Mouse (Mus musculus) T-cell, adult 2 months (primary cell): ENCODE measurements around the gene Pla2g10.
A peak's percentile ranks its signal among the peaks of the same experiment; 100 is the strongest.
"Not testable (repeated sequence)": the region's sequence is repeated elsewhere in the genome, so short reads cannot be mapped to it uniquely, and the experiment has no call there.

Experiments
- DNase-seq: peaks from one replicate; pipeline ENCODE4 v3.0.0; 2022; ENCODE audit warnings: low spot score

The Pla2g10 gene

DNA sequence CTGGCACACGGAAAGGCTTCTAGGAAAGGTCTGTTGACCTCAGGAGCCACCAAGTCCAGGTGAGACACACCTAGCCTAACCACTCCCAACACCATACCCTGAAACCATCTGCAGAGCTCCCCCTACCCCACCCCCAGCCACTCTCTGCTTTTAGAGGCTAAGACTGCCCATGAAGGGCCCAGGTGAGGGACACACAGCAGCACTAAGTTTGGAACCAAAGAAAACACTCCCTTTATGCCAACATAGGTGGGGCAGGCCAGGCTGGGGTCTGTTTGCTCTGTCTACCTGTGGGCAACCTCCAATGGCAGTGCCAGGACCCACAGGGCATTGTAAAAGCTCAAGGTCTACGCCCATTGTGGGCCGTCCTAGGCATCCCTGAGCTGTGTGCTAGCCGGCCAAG is 1.4 kb downstream of the Pla2g10 start:
- no peak for DNase-seq

DNA sequence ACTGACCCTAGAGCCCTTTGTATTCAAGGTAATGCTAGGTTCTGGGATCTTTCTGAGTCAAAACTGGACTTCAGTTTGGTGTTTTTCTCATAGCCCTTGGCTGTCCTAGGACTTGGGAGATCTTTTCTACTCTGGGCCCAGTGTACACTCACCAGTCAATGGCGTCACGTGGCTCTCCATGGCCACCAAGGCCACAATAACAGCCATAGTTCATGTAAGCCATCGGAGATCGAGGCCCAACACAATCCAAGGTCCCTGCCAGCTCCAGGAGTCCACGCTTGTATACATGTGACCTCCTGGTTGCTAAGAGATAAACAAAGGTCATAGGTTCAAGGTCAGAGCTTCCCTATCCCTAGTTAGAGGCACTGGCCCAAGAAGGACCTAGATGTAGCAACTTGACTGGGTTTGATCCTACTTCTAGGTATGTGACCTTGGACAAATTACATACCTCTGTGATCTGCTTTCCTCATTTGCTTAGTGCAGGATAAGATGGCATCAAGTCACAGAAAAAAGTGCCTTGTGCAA is 2.9 kb downstream of the Pla2g10 start:
- no peak for DNase-seq

DNA sequence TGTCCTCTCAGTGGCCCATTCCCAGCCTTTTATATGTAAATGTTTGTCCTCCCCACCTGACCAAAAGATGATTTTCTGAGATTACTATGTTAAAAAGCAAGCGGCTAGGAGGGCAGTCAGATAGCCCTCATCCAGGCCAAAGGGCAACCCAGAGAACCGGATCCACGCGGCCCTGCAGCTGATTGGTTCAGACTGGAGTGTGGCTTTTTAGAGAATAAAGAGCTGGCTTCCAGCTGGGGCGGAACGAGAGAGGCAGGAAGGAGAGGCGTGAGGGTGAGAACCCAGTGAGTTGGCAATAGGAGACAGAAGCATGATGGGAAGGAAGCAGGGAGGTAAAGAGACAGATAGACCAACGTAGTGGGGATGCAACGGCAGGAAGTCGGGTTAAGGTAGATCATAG is 7.8 kb downstream of the Pla2g10 start:
- DNase-seq, result no peak

DNA sequence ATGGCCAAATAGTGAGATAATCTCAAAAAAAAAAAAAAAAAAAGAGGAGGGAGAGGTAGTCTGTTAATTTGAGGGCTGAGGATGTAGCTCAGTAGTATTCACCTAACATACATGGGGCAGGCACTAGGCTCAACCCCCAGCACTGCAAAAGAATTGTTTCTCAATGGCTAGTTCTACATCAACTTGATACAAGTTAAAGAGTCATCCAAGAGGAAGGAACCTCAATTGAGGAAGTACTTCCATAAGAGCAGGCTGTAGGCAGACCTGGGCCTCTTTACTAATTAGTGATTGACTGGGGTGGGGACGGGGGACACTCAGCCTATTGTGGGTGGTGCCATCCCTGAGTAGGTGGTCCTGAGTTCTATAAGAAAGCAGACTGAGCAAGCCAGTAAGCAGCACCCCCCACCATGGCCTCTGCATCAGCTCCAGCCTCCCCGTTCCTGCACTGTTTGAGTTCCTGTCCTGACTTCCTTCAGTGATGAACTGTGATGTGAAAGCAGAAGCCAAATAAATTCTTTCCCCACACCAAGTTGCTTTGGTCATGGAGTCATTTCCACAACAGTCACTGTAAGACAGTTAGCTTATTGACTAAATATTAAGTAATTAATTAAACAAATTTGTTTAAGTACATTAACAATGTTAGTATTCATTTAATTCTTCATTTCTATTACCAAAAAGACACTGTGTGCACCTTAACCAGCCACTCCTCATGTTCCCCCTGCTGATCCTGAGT is 13.8 kb downstream of the Pla2g10 start:
- DNase-seq, result no peak

DNA sequence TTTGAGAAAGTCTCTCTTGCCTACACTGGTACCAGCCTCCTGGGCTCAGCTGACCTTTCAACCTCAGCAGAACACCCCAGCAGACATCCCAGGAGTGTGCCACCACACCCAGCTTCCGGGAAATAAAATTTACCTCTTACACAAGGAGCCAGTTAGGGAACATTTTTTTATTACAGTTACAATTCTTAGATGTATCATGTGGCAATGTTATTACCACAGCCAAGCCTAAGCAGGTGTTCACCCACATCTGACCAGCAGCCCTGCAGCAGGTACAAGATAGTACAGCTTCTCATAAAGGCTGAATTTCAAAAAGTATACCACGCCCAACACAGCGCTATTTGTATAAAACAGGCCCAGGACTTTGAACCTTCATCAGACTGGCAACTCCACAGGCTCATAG is 15.9 kb downstream of the Pla2g10 start:
- DNase-seq, result no peak

DNA sequence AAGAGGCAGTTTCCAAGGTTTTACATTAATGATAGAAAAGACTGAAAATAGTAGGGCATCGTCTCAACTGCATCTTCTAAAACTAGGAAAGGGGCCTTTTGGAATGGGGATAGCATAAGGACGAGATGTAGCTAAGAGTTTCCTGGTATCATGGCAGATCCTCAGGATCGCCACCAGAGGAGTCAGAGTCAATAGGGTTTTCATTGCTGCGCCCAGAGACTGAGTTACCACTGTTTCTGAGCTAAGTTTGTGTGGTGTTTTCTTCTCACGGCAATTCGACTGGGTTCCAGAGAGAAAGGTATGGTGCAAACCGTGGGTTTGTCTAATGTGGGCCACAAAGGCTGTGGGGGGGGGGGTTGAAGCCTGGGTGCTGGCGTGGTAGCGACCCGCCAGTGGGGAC is 26.1 kb downstream of the Pla2g10 start:
- no peak for DNase-seq

DNA sequence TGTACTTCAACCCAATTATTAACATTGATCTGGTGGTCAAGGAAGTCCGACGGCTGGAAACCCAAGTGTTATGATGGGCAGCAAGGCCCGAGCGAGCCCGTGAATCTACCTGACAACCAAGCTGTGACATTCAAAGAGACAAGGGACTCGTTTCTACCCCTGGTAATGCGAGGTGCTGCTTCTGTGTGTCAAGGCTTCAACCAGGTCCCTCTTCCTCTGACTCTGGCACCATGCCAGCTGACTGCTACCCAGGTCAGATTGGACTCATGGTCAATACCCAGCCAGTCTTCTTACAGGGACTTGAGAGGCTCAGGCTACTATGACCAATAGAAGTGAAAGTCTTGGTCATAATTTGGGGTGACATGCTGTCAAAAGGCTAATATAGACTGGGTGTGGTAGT is 28.6 kb downstream of the Pla2g10 start:
- DNase-seq, result no peak

DNA sequence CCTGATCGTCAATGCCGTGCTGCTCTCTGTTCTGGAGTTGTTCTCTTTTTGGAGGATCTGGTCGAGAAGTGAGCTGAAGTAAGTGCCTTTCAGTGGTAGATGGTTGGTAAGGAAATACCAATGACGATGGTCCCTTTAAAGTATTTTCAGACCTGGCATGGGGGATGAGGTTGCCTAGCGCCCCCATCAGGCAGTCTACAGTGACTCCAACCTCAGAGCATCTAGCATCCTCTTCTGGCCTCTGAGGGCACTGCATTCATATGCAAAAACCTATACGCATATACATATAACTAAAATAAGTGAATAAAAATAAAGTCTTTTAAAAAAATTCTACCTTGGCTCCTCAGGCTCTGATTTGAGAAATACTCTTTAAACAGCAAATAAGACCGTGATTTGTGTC is 31.8 kb downstream of the Pla2g10 start:
- DNase-seq, result peak; percentile 8

DNA sequence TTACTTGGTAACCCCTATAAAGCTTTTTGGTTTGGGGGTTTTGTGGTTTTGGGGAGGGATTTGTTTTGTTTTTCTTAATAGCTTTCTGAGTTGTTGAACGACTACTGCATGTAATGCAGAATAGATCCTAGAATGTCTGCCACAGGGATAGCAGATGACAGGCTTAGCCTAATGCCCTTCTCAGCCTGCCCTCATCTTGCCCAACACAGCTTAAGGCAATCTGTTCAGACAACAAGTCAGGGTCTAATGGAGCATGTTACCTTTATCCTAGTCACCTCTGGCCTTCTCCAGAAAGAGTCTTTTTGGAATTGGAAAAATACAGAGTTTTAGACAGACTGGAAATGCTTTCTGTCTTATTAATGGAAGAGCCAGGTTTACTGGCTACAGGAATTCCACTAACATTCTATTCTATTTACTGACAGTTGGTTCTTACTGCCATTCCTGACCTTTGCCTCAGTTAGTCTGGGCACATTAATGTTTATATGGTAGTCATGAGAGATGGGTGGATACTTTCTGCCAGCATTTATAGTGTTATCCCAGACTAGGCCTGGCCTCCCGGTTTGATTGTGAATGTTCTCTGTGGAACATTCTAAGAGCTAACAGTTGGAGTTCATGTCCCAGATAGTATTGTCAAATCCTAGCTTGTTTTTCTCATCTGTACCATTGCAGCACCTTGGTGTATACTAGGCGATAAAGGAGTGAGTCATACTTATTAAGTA is 52.0 kb downstream of the Pla2g10 start:
- DNase-seq, result no peak

DNA sequence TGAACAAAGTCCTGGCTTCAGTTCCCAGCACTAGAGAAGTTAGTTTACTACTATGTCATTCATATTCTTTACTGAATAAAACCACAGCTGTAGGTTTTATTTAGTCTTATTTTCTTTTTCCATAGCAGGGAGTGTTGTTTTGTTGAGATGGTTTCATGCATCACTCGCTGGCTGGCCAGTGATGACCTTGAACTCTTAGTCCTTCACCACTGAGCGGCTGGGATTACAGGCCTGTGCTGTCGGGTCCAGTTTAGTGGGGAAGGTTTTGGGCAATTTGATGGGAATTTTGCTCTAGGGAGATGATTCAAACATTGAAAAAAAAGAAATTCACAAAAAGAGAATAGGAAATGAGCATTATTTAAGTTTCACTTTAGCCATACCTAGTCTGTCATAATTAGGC is 56.3 kb downstream of the Pla2g10 start:
- no peak for DNase-seq

DNA sequence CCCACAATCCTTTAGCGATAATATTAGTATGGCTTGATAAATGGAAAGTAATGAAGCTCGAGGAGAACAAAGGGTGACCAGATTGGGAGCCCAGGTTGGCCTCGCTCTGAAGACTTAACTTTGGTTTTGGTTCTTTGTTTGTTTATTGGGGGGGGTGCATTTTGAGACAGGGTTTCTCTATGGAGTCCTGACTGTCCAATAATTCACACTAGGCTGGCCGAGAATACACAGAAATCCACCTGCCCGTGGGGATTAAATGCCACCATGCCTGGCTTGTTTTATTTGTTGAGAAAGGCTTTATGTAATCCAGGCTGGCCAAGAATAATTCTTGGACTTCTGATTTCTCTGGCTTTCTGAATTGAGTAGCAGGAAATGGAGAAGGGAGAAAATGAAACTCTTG is 57.7 kb downstream of the Pla2g10 start:
- DNase-seq, result no peak

DNA sequence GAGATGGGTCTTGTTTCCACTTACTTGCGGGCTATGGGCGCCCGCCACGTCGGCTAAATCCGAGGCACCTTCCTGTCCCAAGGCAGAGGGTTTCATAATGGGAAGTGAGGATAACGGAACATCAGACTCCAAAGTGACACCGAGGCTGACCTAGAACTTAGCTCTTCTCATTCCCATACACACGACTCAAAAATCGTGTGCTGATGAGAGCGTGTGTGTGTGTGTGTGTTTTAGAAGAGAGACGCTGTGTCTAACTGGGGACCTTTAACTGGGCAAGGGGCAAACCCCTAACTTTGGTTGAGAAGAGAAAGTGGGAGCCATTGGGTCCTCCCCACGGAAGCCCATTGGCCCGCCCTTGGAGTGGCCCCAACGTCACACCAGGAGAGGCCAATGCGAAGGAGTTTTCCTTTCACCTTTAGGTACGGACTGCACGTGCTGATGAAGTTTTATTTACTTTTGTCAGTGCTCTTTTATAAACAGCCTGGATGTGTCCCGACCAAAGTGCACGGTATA is 58.3 kb downstream of the Pla2g10 start:
- DNase-seq, result peak; percentile 84

DNA sequence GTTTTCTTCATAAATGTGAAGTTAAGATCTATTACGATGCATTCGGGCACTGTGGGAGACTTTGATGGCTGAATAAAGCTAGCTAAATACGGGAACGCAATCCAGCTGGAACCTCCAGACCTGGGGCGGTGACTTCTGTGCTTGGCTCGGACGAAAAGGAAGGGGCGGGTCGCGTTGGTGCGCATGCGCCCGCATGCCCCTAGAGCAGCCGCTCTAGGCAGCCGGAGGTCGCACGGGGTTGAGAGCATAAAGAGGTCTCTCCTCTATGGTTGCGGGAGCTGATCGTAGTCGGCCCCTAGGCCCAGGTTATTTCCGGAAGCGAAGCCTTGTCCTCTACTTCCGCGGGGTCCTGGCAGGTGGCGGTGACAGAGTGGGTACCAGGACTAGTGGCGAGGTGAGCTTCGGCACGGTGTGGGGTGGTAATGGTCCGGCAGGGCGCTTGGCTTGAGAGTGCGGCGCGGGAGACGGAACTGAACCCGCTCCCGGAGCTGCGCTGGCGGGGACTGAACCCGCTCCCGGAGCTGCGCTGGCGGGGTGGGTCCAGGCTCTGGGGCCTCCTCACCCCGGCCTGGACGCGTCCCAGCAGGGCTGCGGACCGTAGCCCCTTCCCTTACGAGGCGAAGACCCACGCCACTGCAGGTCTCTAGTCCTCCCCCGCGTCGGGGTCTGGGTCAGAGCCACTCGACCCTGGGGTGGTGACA is 58.9 kb downstream of the Pla2g10 start, which contains the start of the genes Bfar and 3110001I22Rik:
TSS of gene Bfar (plus strand) at position 174 of the 701 bp plus-strand sequence.
TSS of gene 3110001I22Rik (plus strand) at position 245 of the 701 bp plus-strand sequence.
- peak; percentile 92 for DNase-seq

DNA sequence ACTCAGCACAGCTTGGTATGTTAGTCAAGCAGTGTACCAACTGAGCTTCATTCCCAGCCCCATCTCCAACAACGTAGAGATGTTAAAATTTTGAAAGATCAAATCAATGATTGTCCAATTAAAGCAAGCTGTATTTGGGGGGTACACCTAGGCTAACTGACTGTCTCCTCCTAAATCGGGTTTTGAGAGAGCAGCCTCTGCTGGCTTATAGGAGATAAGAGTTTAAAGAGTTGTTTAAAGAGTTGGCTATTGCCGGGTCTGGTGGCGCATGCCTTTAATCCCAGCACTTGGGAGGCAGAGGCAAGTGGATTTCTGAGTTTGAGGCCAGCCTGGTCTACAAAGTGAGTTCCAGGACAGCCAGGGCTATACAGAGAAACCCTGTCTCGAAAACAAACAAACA is 59.9 kb downstream of the Pla2g10 start:
- DNase-seq, result not testable (repeated sequence)

DNA sequence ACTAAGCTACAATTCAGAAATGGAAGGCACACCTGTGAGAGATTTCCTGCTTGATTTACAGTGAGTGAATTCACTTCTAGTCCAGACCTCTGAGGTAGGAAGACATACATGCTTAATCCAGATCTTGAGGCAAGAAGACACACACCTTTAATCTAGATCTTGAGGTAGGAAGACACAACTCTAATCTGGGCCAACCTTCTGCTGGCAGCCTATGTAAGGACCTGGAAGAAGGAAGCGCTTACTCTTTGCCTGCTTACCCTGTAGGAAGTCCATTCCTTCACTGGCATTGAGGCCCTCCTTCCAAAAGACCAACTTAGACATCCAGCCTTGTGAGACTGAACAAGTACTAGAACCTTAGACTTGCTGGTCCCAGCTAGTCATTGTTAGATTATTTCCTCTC is 61.5 kb downstream of the Pla2g10 start:
- DNase-seq, result no peak

DNA sequence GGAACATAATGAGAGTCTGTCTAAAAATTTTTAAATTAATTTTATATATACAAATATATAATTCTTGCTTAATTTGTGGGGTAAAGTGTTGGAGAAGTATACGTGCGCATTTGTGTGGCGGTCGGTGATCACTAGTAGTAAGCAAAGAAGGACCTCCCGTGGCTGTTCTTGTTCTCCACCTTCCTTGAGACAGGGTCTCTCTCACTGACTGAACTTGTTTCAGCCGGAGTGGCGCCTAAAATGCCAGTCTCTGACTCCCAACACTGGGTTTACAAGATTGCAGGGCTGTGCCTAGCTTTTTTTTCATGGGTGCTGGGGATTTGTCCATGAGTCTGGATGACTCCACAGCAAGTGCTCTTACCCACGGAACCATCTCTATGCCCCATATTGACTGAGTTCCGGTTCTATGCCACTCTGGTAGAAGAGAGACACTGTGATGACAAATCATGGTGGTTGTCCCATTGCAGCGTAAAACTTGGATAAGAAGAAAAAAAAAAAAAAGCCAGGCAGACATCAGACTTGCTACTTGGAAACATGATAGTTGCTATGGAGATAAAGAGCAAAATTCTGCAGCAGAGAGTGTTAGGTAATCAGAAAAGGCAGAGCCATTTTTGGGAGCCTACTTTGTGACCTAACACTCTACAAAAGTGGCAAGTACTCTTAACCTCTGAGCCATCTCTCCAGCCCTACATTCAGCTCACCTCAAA is 62.2 kb downstream of the Pla2g10 start:
- no peak for DNase-seq

DNA sequence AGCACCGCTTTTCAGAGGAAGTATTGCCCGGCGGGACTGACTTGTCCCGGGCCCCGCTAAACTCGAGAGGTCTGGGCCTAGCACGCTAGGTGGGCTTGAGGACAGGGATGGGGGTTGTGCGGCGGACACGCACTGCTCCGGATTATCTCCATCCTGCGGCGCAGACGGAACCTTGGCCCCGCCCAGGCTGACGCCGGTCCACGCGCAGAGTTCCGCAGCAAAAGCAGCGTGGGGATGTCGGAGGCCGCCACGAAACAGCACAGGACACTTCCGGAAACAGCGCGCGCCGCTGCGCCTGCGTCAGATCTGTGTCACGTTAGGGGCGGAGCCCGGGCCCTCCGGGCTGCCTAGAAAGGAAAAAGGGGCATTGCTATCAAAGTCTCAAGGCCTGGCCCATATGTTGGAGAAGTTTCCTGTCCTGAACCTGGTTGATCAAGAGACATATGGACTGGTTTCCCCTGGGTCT is 62.9 kb downstream of the Pla2g10 start, which contains the start of gene Parn:
TSS of gene Parn (minus strand) at position 293 of the 466 bp plus-strand sequence.
- DNase-seq, result peak; percentile 97
